Mouse (Mus musculus) bone marrow macrophage, adult 2 months (primary cell): ENCODE measurements around the gene Pxt1.
A peak's percentile ranks its signal among the peaks of the same experiment; 100 is the strongest.

Experiments
- CTCF ChIP-seq: IDR thresholded peaks from 2 replicates; pipeline ENCODE4 v1.5.1; 2012; ENCODE audit warnings: low read depth, mild to moderate bottlenecking, low read length, moderate library complexity
- POLR2A ChIP-seq: IDR thresholded peaks from 2 replicates; pipeline ENCODE4 v1.6.1; 2012; ENCODE audit warnings: mild to moderate bottlenecking, low read depth, low read length, borderline replicate concordance

DNA sequence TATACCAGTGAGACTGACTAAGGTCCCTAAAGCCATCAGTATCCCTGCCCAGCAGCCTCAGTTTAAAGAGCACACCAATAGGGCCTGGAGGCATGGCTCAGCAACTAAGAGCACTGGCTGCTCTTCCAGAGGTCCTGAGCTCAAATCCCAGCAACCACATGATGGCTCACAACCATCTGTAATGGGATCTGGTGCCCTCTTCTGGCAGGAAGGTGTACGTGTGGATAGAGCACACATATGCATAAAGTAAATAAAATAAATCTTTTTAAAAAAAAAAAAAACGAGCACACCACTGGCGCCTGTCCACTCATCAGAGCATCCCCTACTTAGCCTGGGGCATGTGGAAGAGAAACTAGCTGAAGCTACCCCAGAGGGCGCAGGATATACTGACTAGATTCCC is 42.1 kb downstream of the Pxt1 start:
- TF ChIP-seq CTCF, result 0 out of 2 replicates have a peak, but pooled peaks have one; percentile 20
- TF ChIP-seq POLR2A, result no peak
